Mouse (Mus musculus) bone marrow, adult 2 months (tissue): Measurements from ENCODE around the gene Ift88.

Source experiments
- CTCF ChIP-seq: fragments of 200-500 bp; IDR thresholded peaks from 2 replicates; pipeline ENCODE4 v1.5.1; 2011; ENCODE audit warnings: low read length, control low read depth; ENCODE audit not compliant: control insufficient read depth, insufficient read depth
- POLR2A ChIP-seq: fragments of 200-500 bp; IDR thresholded peaks from 2 replicates; pipeline ENCODE4 v1.6.1; 2011; ENCODE audit warnings: low read depth, mild to moderate bottlenecking, control low read depth, low read length, borderline replicate concordance; ENCODE audit not compliant: control insufficient read depth

GRCm38 (mm10) chr14:57417187-57417586 lies 6.7 kb upstream of the Ift88 start:
- TF ChIP-seq CTCF (no peak), POLR2A (no peak)
